Mouse (Mus musculus) CH12.LX (cell line): ENCODE data around the gene Acp7. TPM values are rescaled to one million over a fixed set of nuclear protein-coding genes. Genes with fewer than 3 reads are reported as not detected.

Experiments used
- DNase-seq: peaks from one replicate; pipeline ENCODE4 v3.0.0-alpha.2; 2013; ENCODE audit errors: extremely low read depth
- H3K27ac ChIP-seq: 2 replicates; pipeline ENCODE4 v1.5.1; 2012; ENCODE audit warnings: low read depth, mild to moderate bottlenecking, control low read depth, moderate library complexity; ENCODE audit not compliant: insufficient read depth
- H3K27me3 ChIP-seq: replicated peaks from 2 replicates; pipeline ENCODE3; 2012; ENCODE audit warnings: inconsistent platforms
- H3K36me3 ChIP-seq, 2 experiments: replicated peaks in 1 of 2; 2 replicates each; pipeline versions ENCODE3 to v1.6.1; 2012; ENCODE audit warnings: inconsistent platforms in 1 of 2, low read length in 1 of 2, mild to moderate bottlenecking in 1 of 2, mixed read lengths in 1 of 2, moderate library complexity in 1 of 2; ENCODE audit not compliant: control insufficient read depth in 1 of 2, insufficient read depth in 1 of 2
- H3K4me1 ChIP-seq, 2 experiments: 2 replicates each; pipeline ENCODE4 v1.6.1; 2012; ENCODE audit warnings: inconsistent platforms in 1 of 2, moderate library complexity in 1 of 2; ENCODE audit not compliant: insufficient read depth in 2 of 2, control insufficient read depth in 1 of 2
- H3K4me2 ChIP-seq: 2 replicates; pipeline ENCODE4 v1.6.1; 2012; ENCODE audit warnings: low read depth, mild to moderate bottlenecking, control low read depth; ENCODE audit not compliant: poor library complexity, insufficient read depth, severe bottlenecking
- H3K4me3 ChIP-seq, 3 experiments: fragments of 150-350 bp in 1 of 3; sonication (generic) in 1 of 3; replicated peaks in 1 of 3; 2 replicates each; pipeline versions ENCODE3 to v1.5.1; 2011 to 2012; ENCODE audit warnings: low read depth in 2 of 3, low read length in 2 of 3, mild to moderate bottlenecking in 2 of 3, moderate library complexity in 2 of 3, control low read depth in 1 of 3, improper control_type of control experiment in 1 of 3, inconsistent platforms in 1 of 3, mixed read lengths in 1 of 3; ENCODE audit not compliant: poor library complexity in 1 of 3
- H3K79me2 ChIP-seq: replicated peaks from 2 replicates; pipeline ENCODE4 v1.6.1; 2012; ENCODE audit warnings: mild to moderate bottlenecking, moderate library complexity; ENCODE audit not compliant: control insufficient read depth, poor library complexity, insufficient read depth, severe bottlenecking; ENCODE audit errors: extremely low read depth
- H3K9ac ChIP-seq: 2 replicates; pipeline ENCODE4 v1.6.1; 2012; ENCODE audit warnings: low read depth, mild to moderate bottlenecking, control low read depth, moderate library complexity; ENCODE audit not compliant: insufficient read depth
- H3K9me3 ChIP-seq: replicated peaks from 2 replicates; pipeline ENCODE3; 2012; ENCODE audit warnings: low read length, inconsistent platforms, mixed read lengths
- E2F4 ChIP-seq: IDR thresholded peaks from 2 replicates; pipeline ENCODE4 v1.6.1; 2011; ENCODE audit warnings: low read depth, low read length, improper control_type of control experiment; ENCODE audit not compliant: insufficient replicate concordance
- ELF1 ChIP-seq: IDR thresholded peaks from 2 replicates; pipeline ENCODE4 v1.6.1; 2014; ENCODE audit warnings: low read depth, mild to moderate bottlenecking, inconsistent platforms, low read length, improper control_type of control experiment
- EP300 ChIP-seq: IDR thresholded peaks from 2 replicates; pipeline ENCODE4 v1.6.1; 2011; ENCODE audit warnings: low read length, improper control_type of control experiment
- ETS1 ChIP-seq: conservative IDR thresholded peaks from 2 replicates; pipeline ENCODE4 v1.6.1; 2012; ENCODE audit warnings: low read depth, mild to moderate bottlenecking, inconsistent platforms, low read length, improper control_type of control experiment, moderate library complexity
- GABPA ChIP-seq: IDR thresholded peaks from 2 replicates; pipeline ENCODE4 v1.6.1; 2012; ENCODE audit warnings: low read depth, low read length, improper control_type of control experiment, inconsistent platforms; ENCODE audit not compliant: insufficient replicate concordance
- HCFC1 ChIP-seq: IDR thresholded peaks from 2 replicates; pipeline ENCODE4 v1.6.1; 2012; ENCODE audit warnings: low read depth, mild to moderate bottlenecking, inconsistent platforms, low read length, improper control_type of control experiment
- IRF4 ChIP-seq: IDR thresholded peaks from 2 replicates; pipeline ENCODE4 v1.6.1; 2014; ENCODE audit warnings: low read depth, mild to moderate bottlenecking, inconsistent platforms, low read length, improper control_type of control experiment
- JUND ChIP-seq: conservative IDR thresholded peaks from 2 replicates; pipeline ENCODE4 v1.6.1; 2011; ENCODE audit warnings: low read depth, low read length, improper control_type of control experiment
- MAFK ChIP-seq: IDR thresholded peaks from 2 replicates; pipeline ENCODE4 v1.6.1; 2011; ENCODE audit warnings: low read length, improper control_type of control experiment; ENCODE audit not compliant: insufficient replicate concordance
- MAX ChIP-seq: IDR thresholded peaks from 2 replicates; pipeline ENCODE4 v1.6.1; 2011; ENCODE audit warnings: low read length, improper control_type of control experiment
- MXI1 ChIP-seq: IDR thresholded peaks from 2 replicates; pipeline ENCODE4 v1.6.1; 2011; ENCODE audit warnings: mild to moderate bottlenecking, low read depth, low read length, improper control_type of control experiment
- POLR2A ChIP-seq: IDR thresholded peaks from 2 replicates; pipeline ENCODE4 v1.6.1; 2011; ENCODE audit warnings: low read depth, mild to moderate bottlenecking, improper control_type of control experiment, low read length
- POLR2AphosphoS2 ChIP-seq: IDR thresholded peaks from 2 replicates; pipeline ENCODE4 v1.6.1; 2011; ENCODE audit warnings: low read depth, low read length, improper control_type of control experiment
- RAD21 ChIP-seq: IDR thresholded peaks from 2 replicates; pipeline ENCODE4 v1.6.1; 2011; ENCODE audit warnings: low read depth, mild to moderate bottlenecking, low read length, improper control_type of control experiment, moderate library complexity
- RCOR1 ChIP-seq: conservative IDR thresholded peaks from 2 replicates; pipeline ENCODE4 v1.6.1; 2012; ENCODE audit warnings: low read depth, mild to moderate bottlenecking, inconsistent platforms, low read length, improper control_type of control experiment
- TCF12 ChIP-seq: IDR thresholded peaks from 2 replicates; pipeline ENCODE4 v1.6.1; 2014; ENCODE audit warnings: low read depth, mild to moderate bottlenecking, inconsistent platforms, low read length, improper control_type of control experiment
- UBTF ChIP-seq: IDR thresholded peaks from 2 replicates; pipeline ENCODE4 v1.6.1; 2012; ENCODE audit warnings: low read depth, mild to moderate bottlenecking, inconsistent platforms, low read length, improper control_type of control experiment, moderate library complexity
- USF1 ChIP-seq: IDR thresholded peaks from 2 replicates; pipeline ENCODE4 v1.6.1; 2014; ENCODE audit warnings: low read depth, mild to moderate bottlenecking, inconsistent platforms, low read length, improper control_type of control experiment
- USF2 ChIP-seq: conservative IDR thresholded peaks from 2 replicates; pipeline ENCODE4 v1.6.1; 2011; ENCODE audit warnings: low read depth, low read length, improper control_type of control experiment
- ZMIZ1 ChIP-seq: IDR thresholded peaks from 2 replicates; pipeline ENCODE4 v1.6.1; 2012; ENCODE audit warnings: low read depth, mild to moderate bottlenecking, inconsistent platforms, low read length, improper control_type of control experiment
- dilution Hi-C: fragments of 300-500 bp; cut with MboI; formaldehyde crosslinking; loops from 2 replicates; pipeline ENCODE4 v1.14.3; 2020; ENCODE audit warnings: low sequenced_read_pairs; ENCODE audit not compliant: extremely low pct_unique_long_range_greater_than_20kb, extremely low pct_ligation_motif_present
- in situ Hi-C: fragments of 300-500 bp; cut with MboI; formaldehyde crosslinking; loops from 3 replicates; pipeline ENCODE4 v1.14.3; 2019; ENCODE audit warnings: low sequenced_read_pairs, low pct_ligation_motif_present, low pct_unique_long_range_greater_than_20kb, mixed read lengths
- polyA plus RNA-seq: library from polyadenylated mRNA; unstranded; fragments of >175 nt; gene quantifications from 2 replicates; pipeline ENCODE4 v1.2.1, GENCODE M21; 2012; ENCODE audit warnings: low read depth; ENCODE audit not compliant: insufficient read length
- total RNA-seq, 2 experiments: library from RNA; depleted of rRNA; stranded (reverse); fragments of 300-350 nt in 1 of 2; fragments of >200 nt in 1 of 2; gene quantifications; 2 replicates each; pipeline ENCODE4 v1.2.3; 2012 to 2014

The Acp7 gene
- total and polyA plus RNA-seq, 3 experiments: not detected

DNA sequence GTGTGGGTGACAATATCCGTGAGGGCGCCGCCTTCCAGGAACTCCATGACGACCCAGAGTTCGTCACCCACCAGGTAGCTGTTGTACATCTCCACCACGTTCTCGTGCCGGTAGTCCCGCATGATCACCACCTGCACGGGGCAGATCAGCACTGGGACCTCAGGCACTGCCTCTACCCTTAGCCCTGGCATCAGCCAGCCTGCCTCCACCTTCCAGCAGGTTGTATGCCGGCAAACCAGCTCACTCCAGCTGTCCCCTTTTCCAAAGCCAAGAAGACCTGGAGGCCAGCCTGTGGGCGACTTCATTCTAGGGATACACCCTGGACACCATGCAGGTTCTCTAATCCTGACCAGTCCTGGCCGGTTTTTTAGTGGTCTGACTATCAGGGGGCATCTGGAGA, 68.2 kb downstream of the Acp7 start:
- no peak overlapping the region for H3K27ac ChIP-seq
- H3K36me3 ChIP-seq: peaks cover 79 to 94% of the 10 kb centered on the region in 2 experiments
- H3K4me3 ChIP-seq: no peak overlapping the region
- peaks cover 0 to 9% of the 10 kb centered on the region in 2 experiments; a peak in 2 of 4 replicates for H3K4me1 ChIP-seq
- no peak for DNase-seq
- H3K27me3 ChIP-seq: no peaks in the 10 kb centered on the region
- no peaks in the 10 kb centered on the region for H3K79me2 ChIP-seq
- H3K9ac ChIP-seq: no peak overlapping the region
- dilution Hi-C loops (no loop called here), in situ Hi-C loops (no loop called here)
- no peak for TF ChIP-seq POLR2A
- no peak for TF ChIP-seq MXI1
- TF ChIP-seq USF1: no peak
- H3K9me3 ChIP-seq: no peaks in the 10 kb centered on the region
- no peak overlapping the region for H3K4me2 ChIP-seq

DNA sequence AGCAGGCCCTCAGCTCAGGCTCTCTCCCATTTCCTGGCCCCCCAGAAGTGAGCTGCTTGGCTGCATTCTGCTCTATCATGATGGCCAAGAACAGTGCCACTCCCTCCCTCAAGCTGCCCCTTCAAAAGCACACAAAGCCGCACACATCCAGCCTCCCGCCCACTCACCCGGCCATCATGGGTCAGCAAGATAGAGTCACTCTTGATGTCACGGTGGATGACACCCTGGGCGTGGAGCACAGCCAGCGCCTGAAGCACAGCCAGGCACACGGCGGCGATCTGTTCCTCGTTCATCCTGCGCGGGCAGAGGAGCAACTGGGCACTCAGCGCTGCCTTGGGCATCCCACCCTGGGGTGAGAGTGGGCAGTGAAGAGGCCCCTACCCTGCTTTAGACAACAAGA, 68.8 kb downstream of the Acp7 start:
- Histone ChIP-seq H3K4me3 (no peak overlapping the region), H3K36me3 (peaks cover 77 to 94% of the 10 kb centered on the region in 2 experiments), H3K27me3 (no peaks in the 10 kb centered on the region), H3K9me3 (no peaks in the 10 kb centered on the region), H3K9ac (no peak overlapping the region), H3K27ac (no peak overlapping the region), H3K79me2 (no peaks in the 10 kb centered on the region), H3K4me2 (no peak overlapping the region), H3K4me1 (peaks cover 0 to 15% of the 10 kb centered on the region in 2 experiments; a peak in 2 of 4 replicates)
- dilution Hi-C loops (no loop called here), in situ Hi-C loops (no loop called here)
- DNase-seq: no peak
- no peak for TF ChIP-seq ETS1
- no peak for TF ChIP-seq JUND
- TF ChIP-seq POLR2A: no peak
- no peak for TF ChIP-seq MAFK
- no peak for TF ChIP-seq MAX
- no peak for TF ChIP-seq ELF1
- no peak for TF ChIP-seq UBTF
- TF ChIP-seq ZMIZ1: no peak
- TF ChIP-seq POLR2AphosphoS2: no peak
- TF ChIP-seq RCOR1: no peak
- TF ChIP-seq TCF12: no peak
- TF ChIP-seq USF2: no peak
- no peak for TF ChIP-seq EP300
- TF ChIP-seq E2F4: no peak
- no peak for TF ChIP-seq IRF4
- TF ChIP-seq RAD21: no peak
- no peak for TF ChIP-seq HCFC1
- no peak for TF ChIP-seq GABPA
- no peak for TF ChIP-seq USF1
